Mouse (Mus musculus) CH12.LX (cell line): ENCODE measurements at regions not wholly inside any gene's neighbourhood (a gene's known extent, or its start where the extent isn't known, plus 50 kb on each side); places are given as distances from the start of the nearest gene placed in this dataset.
A peak's percentile ranks its signal among the peaks of the same experiment; 100 is the strongest.

Experiments used
- DNase-seq: peaks from one replicate; pipeline ENCODE4 v3.0.0-alpha.2; 2013; ENCODE audit errors: extremely low read depth
- H3K27ac ChIP-seq: 2 replicates; pipeline ENCODE4 v1.5.1; 2012; ENCODE audit warnings: low read depth, mild to moderate bottlenecking, control low read depth, moderate library complexity; ENCODE audit not compliant: insufficient read depth
- H3K27me3 ChIP-seq: replicated peaks from 2 replicates; pipeline ENCODE3; 2012; ENCODE audit warnings: inconsistent platforms
- H3K36me3 ChIP-seq, 2 experiments: replicated peaks in 1 of 2; 2 replicates each; pipeline versions ENCODE3 to v1.6.1; 2012; ENCODE audit warnings: inconsistent platforms in 1 of 2, low read length in 1 of 2, mild to moderate bottlenecking in 1 of 2, mixed read lengths in 1 of 2, moderate library complexity in 1 of 2; ENCODE audit not compliant: control insufficient read depth in 1 of 2, insufficient read depth in 1 of 2
- H3K4me1 ChIP-seq, 2 experiments: 2 replicates each; pipeline ENCODE4 v1.6.1; 2012; ENCODE audit warnings: inconsistent platforms in 1 of 2, moderate library complexity in 1 of 2; ENCODE audit not compliant: insufficient read depth in 2 of 2, control insufficient read depth in 1 of 2
- H3K4me2 ChIP-seq: 2 replicates; pipeline ENCODE4 v1.6.1; 2012; ENCODE audit warnings: low read depth, mild to moderate bottlenecking, control low read depth; ENCODE audit not compliant: poor library complexity, insufficient read depth, severe bottlenecking
- H3K4me3 ChIP-seq, 3 experiments: fragments of 150-350 bp in 1 of 3; sonication (generic) in 1 of 3; replicated peaks in 1 of 3; 2 replicates each; pipeline versions ENCODE3 to v1.5.1; 2011 to 2012; ENCODE audit warnings: low read depth in 2 of 3, low read length in 2 of 3, mild to moderate bottlenecking in 2 of 3, moderate library complexity in 2 of 3, control low read depth in 1 of 3, improper control_type of control experiment in 1 of 3, inconsistent platforms in 1 of 3, mixed read lengths in 1 of 3; ENCODE audit not compliant: poor library complexity in 1 of 3
- H3K79me2 ChIP-seq: replicated peaks from 2 replicates; pipeline ENCODE4 v1.6.1; 2012; ENCODE audit warnings: mild to moderate bottlenecking, moderate library complexity; ENCODE audit not compliant: control insufficient read depth, poor library complexity, insufficient read depth, severe bottlenecking; ENCODE audit errors: extremely low read depth
- H3K9ac ChIP-seq: 2 replicates; pipeline ENCODE4 v1.6.1; 2012; ENCODE audit warnings: low read depth, mild to moderate bottlenecking, control low read depth, moderate library complexity; ENCODE audit not compliant: insufficient read depth
- H3K9me3 ChIP-seq: replicated peaks from 2 replicates; pipeline ENCODE3; 2012; ENCODE audit warnings: low read length, inconsistent platforms, mixed read lengths
- CHD2 ChIP-seq: IDR thresholded peaks from 2 replicates; pipeline ENCODE4 v1.6.1; 2011; ENCODE audit warnings: low read length, improper control_type of control experiment
- CTCF ChIP-seq, 2 experiments: IDR thresholded peaks in 1 of 2; conservative IDR thresholded peaks in 1 of 2; 2 replicates each; pipeline ENCODE4 v1.5.1; 2011 to 2012; ENCODE audit warnings: low read depth in 2 of 2, low read length in 2 of 2, improper control_type of control experiment in 1 of 2, inconsistent platforms in 1 of 2, mild to moderate bottlenecking in 1 of 2, moderate library complexity in 1 of 2
- E2F4 ChIP-seq: IDR thresholded peaks from 2 replicates; pipeline ENCODE4 v1.6.1; 2011; ENCODE audit warnings: low read depth, low read length, improper control_type of control experiment; ENCODE audit not compliant: insufficient replicate concordance
- ELF1 ChIP-seq: IDR thresholded peaks from 2 replicates; pipeline ENCODE4 v1.6.1; 2014; ENCODE audit warnings: low read depth, mild to moderate bottlenecking, inconsistent platforms, low read length, improper control_type of control experiment
- IRF4 ChIP-seq: IDR thresholded peaks from 2 replicates; pipeline ENCODE4 v1.6.1; 2014; ENCODE audit warnings: low read depth, mild to moderate bottlenecking, inconsistent platforms, low read length, improper control_type of control experiment
- JUN ChIP-seq: IDR thresholded peaks from 2 replicates; pipeline ENCODE4 v1.6.1; 2011; ENCODE audit warnings: low read depth, mild to moderate bottlenecking, low read length, improper control_type of control experiment, moderate library complexity; ENCODE audit not compliant: insufficient read depth
- JUND ChIP-seq: conservative IDR thresholded peaks from 2 replicates; pipeline ENCODE4 v1.6.1; 2011; ENCODE audit warnings: low read depth, low read length, improper control_type of control experiment
- KAT2A ChIP-seq: IDR thresholded peaks from 2 replicates; pipeline ENCODE4 v1.6.1; 2012; ENCODE audit warnings: low read length, improper control_type of control experiment, inconsistent platforms; ENCODE audit not compliant: insufficient replicate concordance
- MAZ ChIP-seq: IDR thresholded peaks from 2 replicates; pipeline ENCODE4 v1.6.1; 2012; ENCODE audit warnings: low read depth, mild to moderate bottlenecking, inconsistent platforms, low read length, improper control_type of control experiment, moderate library complexity
- MXI1 ChIP-seq: IDR thresholded peaks from 2 replicates; pipeline ENCODE4 v1.6.1; 2011; ENCODE audit warnings: mild to moderate bottlenecking, low read depth, low read length, improper control_type of control experiment
- NELFE ChIP-seq: IDR thresholded peaks from 2 replicates; pipeline ENCODE4 v1.6.1; 2011; ENCODE audit warnings: low read depth, low read length, improper control_type of control experiment
- PAX5 ChIP-seq: IDR thresholded peaks from 2 replicates; pipeline ENCODE4 v1.6.1; 2012; ENCODE audit warnings: low read length, inconsistent platforms, mixed read lengths
- POLR2A ChIP-seq: IDR thresholded peaks from 2 replicates; pipeline ENCODE4 v1.6.1; 2011; ENCODE audit warnings: low read depth, mild to moderate bottlenecking, improper control_type of control experiment, low read length
- POLR2AphosphoS2 ChIP-seq: IDR thresholded peaks from 2 replicates; pipeline ENCODE4 v1.6.1; 2011; ENCODE audit warnings: low read depth, low read length, improper control_type of control experiment
- RAD21 ChIP-seq: IDR thresholded peaks from 2 replicates; pipeline ENCODE4 v1.6.1; 2011; ENCODE audit warnings: low read depth, mild to moderate bottlenecking, low read length, improper control_type of control experiment, moderate library complexity
- RCOR1 ChIP-seq: conservative IDR thresholded peaks from 2 replicates; pipeline ENCODE4 v1.6.1; 2012; ENCODE audit warnings: low read depth, mild to moderate bottlenecking, inconsistent platforms, low read length, improper control_type of control experiment
- SIN3A ChIP-seq: IDR thresholded peaks from 2 replicates; pipeline ENCODE4 v1.6.1; 2012; ENCODE audit warnings: low read length, improper control_type of control experiment, inconsistent platforms
- SMC3 ChIP-seq: IDR thresholded peaks from 2 replicates; pipeline ENCODE4 v1.6.1; 2011; ENCODE audit warnings: low read depth, low read length, improper control_type of control experiment
- TBP ChIP-seq: conservative IDR thresholded peaks from 2 replicates; pipeline ENCODE4 v1.6.1; 2011; ENCODE audit warnings: low read depth, low read length, improper control_type of control experiment
- TCF12 ChIP-seq: IDR thresholded peaks from 2 replicates; pipeline ENCODE4 v1.6.1; 2014; ENCODE audit warnings: low read depth, mild to moderate bottlenecking, inconsistent platforms, low read length, improper control_type of control experiment
- UBTF ChIP-seq: IDR thresholded peaks from 2 replicates; pipeline ENCODE4 v1.6.1; 2012; ENCODE audit warnings: low read depth, mild to moderate bottlenecking, inconsistent platforms, low read length, improper control_type of control experiment, moderate library complexity
- USF1 ChIP-seq: IDR thresholded peaks from 2 replicates; pipeline ENCODE4 v1.6.1; 2014; ENCODE audit warnings: low read depth, mild to moderate bottlenecking, inconsistent platforms, low read length, improper control_type of control experiment
- USF2 ChIP-seq: conservative IDR thresholded peaks from 2 replicates; pipeline ENCODE4 v1.6.1; 2011; ENCODE audit warnings: low read depth, low read length, improper control_type of control experiment
- ZC3H11A ChIP-seq: IDR thresholded peaks from 2 replicates; pipeline ENCODE4 v1.6.1; 2012; ENCODE audit warnings: low read depth, mild to moderate bottlenecking, inconsistent platforms, low read length, improper control_type of control experiment
- ZKSCAN1 ChIP-seq: IDR thresholded peaks from 2 replicates; pipeline ENCODE4 v1.6.1; 2012; ENCODE audit warnings: low read depth, inconsistent platforms, low read length, improper control_type of control experiment, borderline replicate concordance
- ZNF384 ChIP-seq: IDR thresholded peaks from 2 replicates; pipeline ENCODE4 v1.6.1; 2012; ENCODE audit warnings: low read depth, low read length, improper control_type of control experiment, inconsistent platforms
- dilution Hi-C: fragments of 300-500 bp; cut with MboI; formaldehyde crosslinking; loops from 2 replicates; pipeline ENCODE4 v1.14.3; 2020; ENCODE audit warnings: low sequenced_read_pairs; ENCODE audit not compliant: extremely low pct_unique_long_range_greater_than_20kb, extremely low pct_ligation_motif_present
- in situ Hi-C: fragments of 300-500 bp; cut with MboI; formaldehyde crosslinking; loops from 3 replicates; pipeline ENCODE4 v1.14.3; 2019; ENCODE audit warnings: low sequenced_read_pairs, low pct_ligation_motif_present, low pct_unique_long_range_greater_than_20kb, mixed read lengths

- no peak overlapping the region for H3K4me3 ChIP-seq
- no peaks in the 10 kb centered on the region for H3K36me3 ChIP-seq
- no peaks in the 10 kb centered on the region for H3K79me2 ChIP-seq
- H3K4me2 ChIP-seq = no peak overlapping the region
- H3K4me1 ChIP-seq = peaks cover 15 to 50% of the 10 kb centered on the region in 2 experiments
- no peak overlapping the region for H3K27ac ChIP-seq
- in situ Hi-C loops (loop anchor here (10.0 to 25.0 kb wide), 3 partner anchors 267 to 776 kb away; no protein-coding TSS in a partner anchor), dilution Hi-C loops (no loop called here)
- H3K27me3 ChIP-seq = no peaks in the 10 kb centered on the region
- TF ChIP-seq POLR2A (no peak), JUND (peak; percentile 46; the same call in 1 of the 2 replicates), MAZ (0 out of 2 replicates have a peak, but pooled peaks have one; percentile 45), ELF1 (0 out of 2 replicates have a peak, but pooled peaks have one; percentile 21), RAD21 (peak; percentile 99), ZC3H11A (peak; percentile 93), USF2 (no peak), NELFE (no peak; the same call in 1 of the 2 replicates), SMC3 (peak; percentile 98), CTCF (conservative IDR thresholded peaks at IDR 0.05 in 1 of 2, IDR thresholded peaks at IDR 0.05 in 1 of 2; ENCODE audit: low read depth in 2 of 2, low read length in 2 of 2) (peak; percentile 19 to 97; a peak in 2 of 4 replicates)
- peak; percentile 69 for DNase-seq
- no peaks in the 10 kb centered on the region for H3K9me3 ChIP-seq
- no peak overlapping the region; the same call in 1 of the 2 replicates for H3K9ac ChIP-seq
Observed at GRCm38 (mm10) chr9:52361599-52361998, 193.2 kb upstream of the Zc3h12c start.

GRCm38 (mm10) chr9:52359416-52359815 is 191.0 kb upstream of the Zc3h12c start:
- Histone ChIP-seq H3K27me3 (no peaks in the 10 kb centered on the region), H3K9me3 (no peaks in the 10 kb centered on the region), H3K9ac (no peak overlapping the region), H3K36me3 (no peaks in the 10 kb centered on the region), H3K79me2 (no peaks in the 10 kb centered on the region), H3K4me2 (no peak overlapping the region), H3K4me3 (no peak overlapping the region), H3K4me1 (peaks cover 24 to 62% of the 10 kb centered on the region in 2 experiments), H3K27ac (no peak overlapping the region)
- dilution Hi-C loops (no loop called here), in situ Hi-C loops (loop anchor here (5.0 to 25.0 kb wide), 4 partner anchors 57 to 778 kb away; no protein-coding TSS in a partner anchor)
- TF ChIP-seq USF1 (no peak), POLR2A (no peak), POLR2AphosphoS2 (no peak), MXI1 (no peak), TCF12 (no peak), RCOR1 (no peak), IRF4 (no peak), SIN3A (no peak), E2F4 (no peak), PAX5 (no peak), USF2 (no peak), ZKSCAN1 (no peak), CHD2 (no peak), KAT2A (no peak), ZNF384 (no peak), JUN (no peak), TBP (no peak), CTCF (conservative IDR thresholded peaks at IDR 0.05 in 1 of 2, IDR thresholded peaks at IDR 0.05 in 1 of 2; ENCODE audit: low read depth in 2 of 2, low read length in 2 of 2) (no peak), JUND (no peak), UBTF (no peak)
- no peak for DNase-seq
